Mouse (Mus musculus): ENCODE measurements around the gene Megf8.
A peak's percentile ranks its signal among the peaks of the same experiment; 100 is the strongest.

Megf8 gene

DNA sequence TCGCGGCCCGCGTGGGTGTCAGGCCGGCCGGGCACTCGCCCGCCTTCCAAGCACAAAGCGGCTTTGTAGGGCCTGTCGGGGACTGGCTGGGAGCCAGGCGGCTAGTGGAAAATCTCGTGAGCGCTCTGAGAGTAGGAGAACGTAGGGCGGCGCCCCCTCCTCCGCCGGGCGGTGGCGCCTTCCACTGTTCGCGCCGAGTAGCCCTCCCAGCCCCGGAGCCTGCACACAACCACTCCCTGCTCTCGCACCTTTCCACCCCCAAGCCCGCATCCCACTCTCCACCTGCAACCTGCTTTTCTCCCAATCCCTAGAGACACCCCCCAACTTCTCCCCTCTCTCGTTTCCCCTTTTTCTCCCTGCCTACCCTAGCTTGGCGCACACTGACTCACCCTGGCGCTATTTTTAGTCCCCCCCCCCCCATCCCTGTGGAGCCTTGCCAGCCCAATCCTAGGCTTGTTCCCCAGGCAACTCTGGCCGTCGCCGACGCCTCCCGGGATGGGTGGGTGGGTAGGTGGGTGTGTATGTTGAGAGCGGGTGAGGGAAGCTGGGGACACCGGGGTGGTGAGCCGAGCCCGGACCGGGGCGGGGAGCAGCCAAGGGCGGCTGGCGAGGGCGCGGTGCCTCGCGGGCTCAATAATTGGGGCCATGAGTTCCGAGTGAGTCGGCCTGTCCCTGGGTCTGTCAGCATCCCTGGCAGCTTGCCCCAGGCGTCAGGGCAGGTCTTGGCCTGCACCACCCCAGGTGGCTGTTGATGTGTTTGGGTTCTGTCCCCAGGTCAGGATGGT lies 37.7 kb upstream of the Megf8 start:
- no peak for DNase-seq (ENCODE audit: low read depth, low spot score)

DNA sequence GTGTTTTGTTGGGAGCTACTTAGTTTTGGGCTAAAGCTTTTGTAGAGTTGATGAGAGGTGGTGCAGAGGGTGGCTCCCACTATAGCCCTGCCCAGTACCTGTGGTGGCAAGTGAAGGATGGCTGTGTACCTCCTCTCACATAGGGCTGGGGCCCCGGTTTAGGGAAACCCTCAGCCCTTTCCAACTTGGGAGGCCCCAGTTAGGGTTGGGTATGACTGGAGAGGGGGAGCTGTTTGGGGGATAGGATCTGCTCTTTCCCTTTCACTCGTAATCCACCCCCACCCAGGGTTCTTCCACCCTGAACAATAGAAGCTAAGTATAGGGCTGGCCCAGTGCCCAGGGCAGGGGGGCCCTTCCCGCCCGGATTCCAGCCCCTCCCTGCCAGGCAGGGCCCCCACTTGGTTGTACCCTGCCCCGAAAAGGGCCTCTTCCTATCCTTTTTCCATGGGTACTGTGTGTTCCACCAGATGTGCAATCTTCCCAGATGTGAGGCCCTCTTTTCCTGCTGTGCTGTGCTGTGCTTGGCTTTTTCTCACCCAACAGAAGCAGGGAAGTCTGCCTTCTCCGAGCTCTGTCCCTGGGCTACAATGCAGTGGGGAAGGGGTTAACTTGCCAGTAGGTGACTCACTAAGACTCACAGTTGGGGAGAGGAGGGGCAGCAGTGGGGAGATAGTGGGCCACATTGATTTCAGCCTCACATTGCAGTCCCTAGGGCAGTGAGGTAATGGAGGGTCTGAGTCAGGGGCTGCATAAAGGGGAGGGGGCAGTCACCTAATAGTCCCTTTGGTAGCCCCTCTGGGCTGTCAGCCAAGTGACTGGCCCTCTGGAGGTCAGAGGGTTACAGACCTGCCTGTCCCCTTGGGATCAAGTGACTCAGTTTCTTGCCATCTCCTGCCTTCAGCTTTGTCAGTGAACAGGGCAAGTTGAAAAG lies 36.8 kb upstream of the Megf8 start:
- no peak for DNase-seq (ENCODE audit: low read depth, low spot score)

DNA sequence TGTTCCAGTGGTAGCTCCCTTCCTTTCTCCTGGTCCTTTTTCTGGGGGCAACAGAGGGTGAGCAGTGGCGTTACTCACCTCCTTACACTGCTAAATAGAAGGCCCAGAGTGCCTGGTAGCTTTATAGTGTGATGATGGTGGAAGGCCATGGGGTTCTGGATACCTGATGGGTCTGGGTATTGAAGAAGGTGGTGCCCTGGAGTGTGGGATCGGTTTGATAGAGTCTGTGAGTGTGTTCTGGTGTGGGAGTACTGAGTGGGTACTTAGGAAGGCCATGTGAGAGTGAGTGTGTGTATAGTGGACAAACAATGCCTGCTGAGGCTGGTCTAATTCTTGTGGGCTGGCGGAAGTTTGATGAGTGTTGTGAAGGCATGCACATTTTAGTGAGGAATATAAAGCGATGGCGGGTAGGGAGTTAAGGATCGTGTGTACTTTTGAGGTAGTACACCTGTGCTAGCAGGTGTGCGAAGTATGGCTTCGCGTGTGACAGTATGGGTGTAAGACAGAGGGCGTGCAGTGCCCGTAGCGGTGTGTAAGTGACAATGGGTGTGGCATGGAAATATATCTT lies 35.7 kb upstream of the Megf8 start:
- no peak for DNase-seq (ENCODE audit: low read depth, low spot score)

DNA sequence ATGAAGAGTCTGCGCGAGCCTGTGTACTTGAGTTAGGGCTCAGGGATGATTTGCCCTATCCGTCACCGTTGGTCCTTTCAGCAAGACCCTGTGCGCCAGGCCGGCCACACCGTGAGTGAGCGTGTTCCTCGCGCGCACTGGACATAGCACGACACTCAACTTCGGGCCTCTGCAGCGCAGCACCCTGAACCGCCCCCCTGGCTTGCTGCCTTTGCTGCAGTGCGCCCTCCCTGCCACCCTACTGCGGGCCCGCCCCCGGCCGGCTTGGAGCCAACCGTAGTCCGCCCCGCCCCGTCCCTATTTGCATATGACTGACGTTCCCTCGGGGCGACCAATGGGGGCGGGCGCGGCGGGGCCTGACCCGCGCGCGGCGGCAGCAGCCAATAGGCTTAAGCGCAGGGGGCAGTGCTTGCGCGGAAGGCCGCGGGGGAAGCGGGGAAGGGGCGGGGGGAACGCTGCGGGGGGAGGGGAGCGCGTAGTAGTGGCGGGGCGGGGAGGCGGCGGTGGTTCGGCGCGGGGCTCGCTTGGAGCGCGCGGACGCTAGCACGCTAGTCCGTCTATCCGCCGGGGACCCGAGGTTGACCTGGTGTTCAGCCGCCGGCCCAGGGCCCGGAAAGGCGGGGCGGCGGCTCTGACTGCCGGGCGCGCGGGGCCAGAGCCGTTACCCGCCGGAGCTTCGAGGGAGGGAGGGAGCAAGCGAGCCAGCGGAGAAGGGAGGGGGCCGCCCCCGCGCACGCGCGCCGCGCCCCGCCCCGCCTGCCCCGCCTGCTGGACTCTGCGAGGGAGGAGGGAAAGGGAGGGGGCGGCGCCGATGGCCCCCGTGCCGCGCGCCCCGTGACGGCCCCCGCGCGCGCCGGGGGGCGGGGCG lies 35.0 kb upstream of the Megf8 start:
- DNase-seq (ENCODE audit: low read depth, low spot score), result peak; percentile 90

DNA sequence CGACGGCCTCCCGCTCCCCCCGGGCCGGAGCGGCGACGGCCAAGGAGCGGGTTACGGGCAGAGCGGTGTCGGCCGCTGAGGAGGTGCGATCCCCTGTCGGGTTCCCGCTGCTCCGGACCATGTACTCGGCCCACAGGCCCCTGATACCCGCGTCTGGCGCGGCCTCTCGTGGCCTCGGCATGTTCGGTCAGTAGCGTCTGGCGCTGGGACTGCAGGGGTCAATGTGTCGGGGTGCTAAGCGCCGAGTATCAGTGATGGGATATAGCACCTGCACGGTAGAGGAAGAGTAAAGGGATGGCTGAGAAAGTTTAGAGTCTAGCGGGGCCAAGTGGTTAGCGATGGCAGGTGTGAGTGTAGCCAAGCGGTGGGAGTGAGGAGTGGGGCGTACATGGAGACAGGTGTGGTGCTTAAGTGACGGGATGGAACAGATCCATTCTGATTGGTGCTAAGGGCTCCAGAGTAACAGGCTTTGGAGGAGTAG lies 34.2 kb upstream of the Megf8 start:
- no peak for DNase-seq (ENCODE audit: low read depth, low spot score)

DNA sequence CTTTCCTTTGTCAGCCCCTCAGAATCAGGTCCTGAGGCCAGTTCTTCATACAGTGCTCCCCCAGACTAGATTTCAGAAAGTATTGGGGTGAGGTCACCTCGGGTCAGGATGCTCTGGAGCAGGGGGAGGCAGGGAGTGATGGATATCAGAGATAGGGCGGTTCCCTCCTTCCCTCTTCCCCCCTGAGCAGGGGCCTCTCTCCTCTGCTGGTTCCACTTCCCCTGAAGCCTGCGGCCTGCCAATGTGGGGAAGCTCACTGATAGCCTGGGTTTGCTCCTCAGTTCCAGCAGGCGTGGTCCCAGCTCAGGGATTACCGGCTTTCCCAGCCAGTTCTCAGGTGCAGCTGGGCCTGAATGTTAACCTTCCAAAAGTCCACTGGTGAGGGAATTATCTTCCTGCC lies 33.3 kb upstream of the Megf8 start:
- DNase-seq (ENCODE audit: low read depth, low spot score), result no peak

DNA sequence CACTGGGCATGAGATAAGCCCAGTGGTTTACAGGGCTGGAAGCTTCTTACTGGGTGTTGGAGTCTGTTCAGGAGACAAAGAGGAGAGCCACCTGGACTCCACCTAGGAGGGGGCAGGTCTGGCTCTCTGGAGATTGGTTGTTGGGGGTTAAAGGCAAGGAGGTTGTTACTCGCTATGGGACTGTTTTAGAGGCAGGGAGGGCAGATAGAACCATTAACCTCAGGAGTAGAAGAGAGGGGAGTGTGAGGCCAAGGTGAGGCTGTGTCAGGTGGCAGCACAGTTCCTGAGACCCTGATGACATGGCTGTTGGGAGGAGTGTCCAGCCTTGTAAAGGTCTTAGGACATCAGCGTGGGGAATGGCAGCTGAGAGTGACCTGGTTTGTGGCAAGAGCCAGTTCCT lies 32.8 kb upstream of the Megf8 start:
- no peak for DNase-seq (ENCODE audit: low read depth, low spot score)

DNA sequence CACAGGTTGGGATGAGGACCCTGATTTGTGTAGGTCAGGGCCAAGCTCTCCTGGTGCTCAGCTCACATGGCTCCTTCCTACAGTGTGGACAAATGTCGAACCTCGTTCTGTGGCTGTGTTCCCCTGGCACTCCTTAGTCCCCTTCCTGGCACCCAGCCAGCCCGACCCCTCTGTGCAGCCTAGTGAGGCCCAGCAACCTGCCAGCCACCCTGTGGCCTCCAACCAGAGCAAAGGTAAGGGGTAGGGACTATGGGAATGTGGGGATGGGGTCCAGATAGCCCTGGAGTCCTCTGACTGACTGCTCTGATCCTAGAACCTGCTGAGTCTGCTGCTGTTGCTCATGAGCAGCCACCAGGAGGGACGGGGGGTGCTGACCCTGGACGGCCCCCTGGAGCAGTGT lies 32.2 kb upstream of the Megf8 start:
- DNase-seq (ENCODE audit: low read depth, low spot score), result no peak

DNA sequence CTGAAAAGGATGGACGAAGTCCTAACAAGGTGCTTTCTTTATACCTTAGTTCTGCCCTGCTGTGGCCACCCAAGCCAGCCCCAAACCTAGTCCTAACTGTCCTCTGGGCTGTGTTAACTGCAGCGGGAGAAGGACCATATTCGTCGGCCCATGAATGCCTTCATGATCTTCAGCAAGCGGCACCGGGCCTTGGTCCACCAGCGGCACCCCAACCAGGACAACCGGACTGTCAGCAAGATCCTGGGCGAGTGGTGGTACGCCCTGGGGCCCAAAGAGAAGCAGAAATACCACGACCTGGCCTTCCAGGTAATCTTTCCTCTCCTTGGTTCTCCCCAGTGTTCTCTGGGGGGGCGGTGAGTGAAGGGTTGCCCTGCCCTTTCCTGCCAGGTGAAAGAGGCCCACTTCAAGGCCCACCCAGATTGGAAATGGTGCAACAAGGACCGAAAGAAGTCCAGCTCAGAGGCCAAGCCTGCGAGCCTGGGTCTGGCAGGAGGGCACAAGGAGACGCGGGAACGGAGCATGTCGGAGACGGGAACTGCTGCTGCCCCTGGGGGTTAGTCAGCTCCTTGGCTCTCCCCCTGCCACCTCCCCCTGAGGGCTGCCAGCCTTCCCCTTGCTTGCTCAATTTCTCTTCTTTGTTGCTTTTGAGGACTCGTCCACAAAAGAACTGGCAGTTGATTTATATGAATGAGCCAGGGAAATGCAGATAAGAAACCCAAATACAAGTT lies 31.3 kb upstream of the Megf8 start:
- DNase-seq (ENCODE audit: low read depth, low spot score), result no peak

DNA sequence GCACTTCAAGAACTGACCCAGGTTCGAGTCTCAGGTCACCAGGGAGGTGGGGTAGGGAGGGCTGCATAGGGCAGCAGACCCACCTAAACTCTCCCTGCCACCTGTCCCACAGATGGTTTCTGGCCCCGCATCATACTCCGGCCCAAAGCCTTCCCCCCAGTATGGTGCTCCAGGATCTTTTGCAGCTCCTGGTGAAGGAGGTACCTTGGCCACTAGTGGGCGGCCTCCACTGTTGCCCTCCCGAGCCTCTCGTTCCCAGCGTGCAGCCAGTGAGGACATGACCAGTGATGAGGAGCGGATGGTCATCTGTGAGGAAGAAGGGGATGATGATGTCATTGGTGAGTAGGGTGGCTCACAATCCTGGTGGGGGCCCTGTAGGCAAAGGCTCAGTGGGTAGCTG lies 30.0 kb upstream of the Megf8 start:
- DNase-seq (ENCODE audit: low read depth, low spot score), result no peak

DNA sequence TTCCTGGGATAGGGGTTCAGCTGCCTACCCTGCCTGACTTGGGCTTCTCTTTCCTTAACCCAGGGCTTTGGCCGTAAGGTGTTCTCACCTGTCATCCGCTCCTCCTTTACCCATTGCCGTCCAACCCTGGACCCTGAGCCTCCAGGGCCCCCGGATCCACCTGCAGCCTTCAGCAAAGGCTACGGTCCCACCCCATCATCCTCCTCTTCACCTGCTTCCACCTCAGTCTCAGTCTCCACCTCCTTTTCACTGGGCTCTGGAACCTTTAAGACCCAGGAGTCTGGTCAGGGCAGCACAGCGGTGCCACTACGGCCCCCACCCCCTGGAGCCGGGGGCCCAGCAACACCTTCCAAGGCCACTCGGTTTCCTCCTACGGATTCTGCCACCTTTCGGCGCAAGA lies 29.0 kb upstream of the Megf8 start:
- no peak for DNase-seq (ENCODE audit: low read depth, low spot score)

DNA sequence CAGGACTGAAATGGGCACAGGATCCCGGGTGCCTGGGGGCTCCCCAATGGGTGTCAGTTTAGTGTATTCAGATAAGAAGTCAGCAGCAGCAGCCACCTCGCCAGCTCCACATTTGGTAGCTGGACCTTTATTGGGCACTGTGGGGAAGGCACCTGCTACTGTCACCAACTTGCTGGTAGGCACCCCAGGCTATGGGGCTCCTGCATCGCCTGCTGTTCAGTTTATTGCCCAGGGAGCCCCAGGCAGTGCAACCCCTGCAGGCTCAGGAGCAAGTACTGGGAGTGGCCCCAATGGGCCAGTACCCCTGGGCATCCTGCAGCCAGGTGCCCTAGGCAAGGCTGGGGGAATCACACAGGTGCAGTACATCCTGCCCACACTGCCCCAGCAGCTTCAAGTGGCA lies 28.2 kb upstream of the Megf8 start:
- DNase-seq (ENCODE audit: low read depth, low spot score), result no peak

DNA sequence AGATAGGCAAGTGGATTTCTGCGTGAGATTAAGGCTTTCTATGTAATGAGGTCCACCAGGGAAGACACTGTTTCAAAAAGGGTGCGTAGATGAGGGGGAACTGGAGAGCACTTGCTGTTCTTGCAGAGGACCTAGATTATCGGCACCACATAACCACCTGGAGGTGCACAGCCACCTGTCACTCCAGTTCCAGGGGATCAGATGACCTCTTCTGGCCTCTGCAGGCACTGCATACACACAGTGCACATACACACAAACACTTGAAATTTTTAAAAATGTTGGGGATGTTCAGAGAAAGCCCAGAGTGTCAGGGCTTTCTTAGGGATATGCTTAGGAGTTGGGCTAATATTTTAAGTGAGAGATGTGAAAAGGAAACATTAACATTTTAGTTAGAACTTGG lies 27.0 kb upstream of the Megf8 start:
- DNase-seq (ENCODE audit: low read depth, low spot score), result no peak

DNA sequence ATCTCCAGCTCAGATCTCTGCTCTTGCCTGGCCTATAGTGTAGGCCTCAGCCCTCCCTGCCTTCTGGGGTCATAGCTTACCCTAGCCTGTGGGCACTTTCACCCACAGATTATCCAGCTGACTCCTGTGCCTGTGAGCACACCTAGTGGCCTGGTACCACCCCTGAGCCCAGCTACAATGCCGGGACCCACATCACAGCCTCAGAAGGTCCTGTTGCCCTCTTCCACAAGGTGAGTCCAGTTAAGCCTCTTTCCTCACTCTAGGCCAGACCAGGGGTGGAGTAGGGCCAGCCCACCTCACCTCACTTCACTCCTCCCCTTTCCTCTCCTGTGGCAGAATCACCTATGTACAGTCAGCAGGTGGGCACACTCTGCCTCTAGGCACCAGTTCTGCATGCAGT lies 26.5 kb upstream of the Megf8 start:
- no peak for DNase-seq (ENCODE audit: low read depth, low spot score)

DNA sequence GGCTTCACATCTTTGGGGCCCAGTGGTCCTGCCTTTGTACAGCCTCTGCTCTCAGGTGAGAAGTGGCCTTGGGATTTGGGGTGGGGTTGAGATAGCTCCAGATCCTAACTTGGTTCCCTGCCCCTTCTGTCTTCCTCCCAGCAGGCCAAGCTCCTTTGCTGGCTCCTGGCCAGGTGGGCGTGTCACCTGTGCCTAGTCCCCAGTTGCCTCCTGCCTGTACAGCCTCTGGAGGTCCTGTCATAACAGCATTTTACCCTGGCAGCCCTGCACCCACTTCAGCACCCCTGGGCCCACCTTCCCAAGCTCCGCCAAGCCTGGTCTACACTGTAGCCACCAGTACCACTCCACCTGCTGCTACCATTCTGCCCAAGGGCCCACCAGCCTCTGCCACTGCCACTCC lies 26.1 kb upstream of the Megf8 start:
- DNase-seq (ENCODE audit: low read depth, low spot score), result no peak

DNA sequence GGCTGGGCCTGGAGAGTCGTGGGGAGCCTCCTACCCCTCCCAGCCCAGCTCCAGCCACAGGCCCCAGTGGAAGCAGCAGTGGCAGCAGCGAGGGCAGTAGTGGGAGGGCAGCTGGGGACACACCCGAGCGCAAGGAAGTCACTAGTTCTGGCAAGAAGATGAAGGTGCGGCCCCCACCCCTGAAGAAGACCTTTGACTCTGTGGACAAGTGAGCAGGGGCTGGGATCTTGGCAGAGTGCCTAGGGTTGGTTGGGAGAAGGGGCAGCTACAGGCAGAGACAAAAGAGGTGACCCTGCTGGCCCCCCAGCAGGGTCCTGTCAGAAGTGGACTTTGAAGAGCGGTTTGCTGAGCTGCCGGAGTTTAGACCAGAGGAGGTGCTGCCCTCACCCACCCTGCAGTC lies 24.9 kb upstream of the Megf8 start:
- DNase-seq (ENCODE audit: low read depth, low spot score), result no peak

DNA sequence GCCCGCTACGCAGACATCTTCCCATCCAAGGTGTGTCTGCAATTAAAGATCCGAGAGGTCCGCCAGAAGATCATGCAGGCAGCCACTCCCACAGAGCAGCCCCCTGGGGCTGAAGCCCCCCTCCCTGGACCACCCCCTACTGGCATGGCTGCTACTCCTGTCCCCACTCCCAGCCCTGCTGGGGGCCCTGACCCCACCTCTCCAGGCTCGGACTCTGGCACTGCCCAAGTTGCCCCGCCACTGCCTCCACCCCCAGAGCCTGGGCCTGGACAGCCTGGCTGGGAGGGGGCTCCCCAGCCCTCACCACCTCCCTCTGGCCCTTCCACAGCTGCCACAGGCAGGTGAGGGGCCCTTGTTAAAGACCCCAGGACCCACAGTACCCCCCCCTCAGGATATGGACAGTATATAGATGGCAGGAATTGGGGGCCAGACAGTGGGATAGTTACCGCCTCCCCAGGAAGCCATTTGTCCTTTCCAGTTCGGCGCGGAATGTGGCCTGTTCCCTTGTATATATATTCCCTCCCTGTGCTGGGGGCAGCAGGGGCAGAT lies 23.7 kb upstream of the Megf8 start:
- DNase-seq (ENCODE audit: low read depth, low spot score), result no peak

DNA sequence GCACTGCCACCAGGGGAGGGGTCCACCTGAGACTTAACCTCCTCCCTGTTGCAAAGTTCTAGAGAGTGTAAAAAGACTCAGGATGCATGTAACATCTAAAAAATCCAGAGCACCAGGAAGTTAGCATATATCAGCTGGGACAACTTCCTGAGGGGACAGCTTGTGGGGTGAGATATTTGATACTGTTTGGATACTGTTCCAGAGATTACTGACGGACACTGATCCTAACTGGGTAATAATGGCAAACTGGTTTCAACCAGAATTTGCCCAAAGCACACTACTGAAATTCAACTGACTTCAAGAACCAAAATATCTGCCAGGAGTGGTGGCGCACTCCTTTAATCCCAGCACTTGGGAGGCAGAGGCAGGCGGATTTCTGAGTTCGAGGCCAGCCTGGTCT lies 22.5 kb upstream of the Megf8 start:
- no peak for DNase-seq (ENCODE audit: low read depth, low spot score)

DNA sequence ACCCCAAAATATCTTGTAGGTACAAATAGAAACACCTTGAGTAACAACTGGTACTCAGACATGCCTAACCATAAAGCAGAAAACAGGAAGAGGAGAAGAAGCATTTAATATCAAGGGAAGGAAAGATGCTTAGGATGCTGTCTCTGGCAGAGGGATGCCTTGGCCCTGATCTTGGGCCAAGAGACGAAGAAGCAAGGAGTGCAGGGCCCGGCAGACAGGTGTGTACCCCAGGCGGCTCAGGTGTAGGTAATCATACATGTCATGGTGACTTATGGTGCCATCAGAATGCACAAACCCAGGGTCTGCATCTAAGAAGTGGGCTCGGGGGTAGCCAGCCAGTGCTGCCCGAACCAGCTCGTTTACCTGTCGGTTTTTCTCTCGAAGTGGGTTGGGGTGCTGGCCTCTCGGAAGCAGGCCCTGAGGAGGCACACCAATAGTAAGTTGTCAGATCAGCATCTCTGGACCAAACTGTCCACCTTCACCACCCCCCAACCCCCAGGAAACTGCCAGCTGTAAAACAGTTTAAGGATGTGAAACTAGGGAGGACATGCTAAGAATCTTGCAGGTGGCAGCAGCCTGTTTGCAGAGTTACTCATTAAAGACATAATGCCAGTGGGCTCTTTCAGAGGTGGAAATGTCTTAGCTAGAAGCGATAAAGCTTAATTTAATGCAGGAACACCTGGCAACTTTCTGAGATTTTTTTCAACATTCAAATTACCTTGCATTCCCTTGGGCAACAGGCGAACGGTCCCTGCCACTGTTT lies 21.8 kb upstream of the Megf8 start:
- no peak for DNase-seq (ENCODE audit: low read depth, low spot score)

DNA sequence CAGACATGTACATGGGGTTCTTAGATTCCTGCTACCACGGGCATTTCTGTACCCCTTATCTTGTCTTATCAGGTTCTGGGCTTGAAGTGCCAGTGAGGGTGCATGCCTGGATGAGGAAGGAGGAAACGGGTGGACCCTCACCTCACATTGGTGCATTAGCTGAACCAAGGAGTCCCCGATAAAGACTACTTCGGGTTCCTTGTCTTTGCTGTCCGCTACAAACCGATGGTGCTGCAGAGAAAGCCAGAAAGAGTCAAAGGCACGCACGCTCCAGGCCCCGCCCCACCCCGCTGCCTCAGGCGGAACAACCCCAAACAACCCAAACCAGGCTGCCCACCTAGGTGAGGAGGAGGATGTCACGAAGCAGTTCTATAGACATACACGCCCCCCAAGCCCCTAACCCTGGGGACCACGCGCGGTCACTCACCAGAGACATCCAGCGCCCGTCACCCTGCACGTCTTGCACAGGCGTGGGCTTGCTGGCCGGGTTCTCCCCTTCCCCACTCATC lies 20.0 kb upstream of the Megf8 start:
- no peak for DNase-seq (ENCODE audit: low read depth, low spot score)
